Mouse (Mus musculus): ENCODE data around the gene Auts2. TPM values are rescaled to one million over a fixed set of nuclear protein-coding genes. Genes with fewer than 3 reads are reported as not detected.

The Auts2 gene
- polyA plus RNA-seq, 1 experiment from 2014 or later, result 17.0 TPM

DNA sequence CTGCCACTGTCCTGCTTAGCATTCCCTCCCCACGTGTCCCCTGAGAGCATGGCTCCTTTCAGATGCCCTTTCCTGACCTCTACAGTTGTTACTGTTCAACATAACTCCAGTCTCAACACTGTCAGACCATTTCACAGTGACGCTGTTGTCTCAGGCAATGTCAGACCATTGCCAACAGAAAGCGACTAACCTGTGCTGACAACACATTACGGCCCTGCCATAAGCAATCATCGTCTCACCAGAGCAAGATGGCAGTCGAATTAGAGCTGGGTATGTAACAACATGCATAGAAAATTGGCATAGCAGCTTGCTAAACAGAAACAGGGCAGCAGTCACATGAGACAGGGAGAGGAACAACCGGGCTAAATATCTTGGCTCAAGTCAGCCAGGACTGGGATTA, 614.4 kb downstream of the Auts2 start:
- Histone ChIP-seq H3K27ac (no peak overlapping the region), H3K9ac (no peak overlapping the region), H3K36me3 (no peaks in the 10 kb centered on the region), H3K4me2 (no peak overlapping the region), H3K4me1 (no peaks in the 10 kb centered on the region), H3K4me3 (no peak overlapping the region), H3K9me3 (no peaks in the 10 kb centered on the region), H3K27me3 (no peaks in the 10 kb centered on the region)
- 70% methylated on average over 7 of the region's 7 CpGs for WGBS
- no peak for ATAC-seq (ENCODE audit: borderline replicate concordance, extremely low read depth, low FRiP score, low TSS enrichment)

DNA sequence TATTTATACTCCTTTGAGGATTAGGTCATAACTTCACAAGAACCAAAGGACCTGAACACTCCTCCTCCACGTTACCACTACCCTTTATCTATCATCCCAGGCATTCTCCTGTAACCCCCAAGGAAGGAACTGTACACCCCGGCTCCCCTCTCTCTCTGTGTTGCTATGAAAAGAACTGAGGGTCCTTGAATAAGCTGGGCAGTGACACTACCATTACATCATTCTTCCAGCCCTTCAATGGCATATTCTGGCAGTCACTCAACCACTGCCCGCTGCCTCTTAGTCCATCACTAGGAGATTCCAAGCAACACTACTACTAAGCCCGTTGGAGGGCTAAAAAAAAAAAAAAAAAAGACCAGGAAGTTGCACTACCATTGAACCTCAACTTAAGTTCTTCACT, 620.4 kb downstream of the Auts2 start:
- Histone ChIP-seq H3K27me3 (peaks cover 8% of the 10 kb centered on the region; the same call in 1 of the 2 replicates), H3K9me3 (no peaks in the 10 kb centered on the region), H3K36me3 (no peaks in the 10 kb centered on the region), H3K27ac (no peak overlapping the region), H3K9ac (no peak overlapping the region), H3K4me2 (no peak overlapping the region), H3K4me1 (0 out of 2 replicates have a peak, but pooled peaks cover 4% of the 10 kb centered on the region), H3K4me3 (no peak overlapping the region)
- ATAC-seq (ENCODE audit: borderline replicate concordance, extremely low read depth, low FRiP score, low TSS enrichment), result no peak
- 73% methylated on average over 4 of the region's 4 CpGs for WGBS

DNA sequence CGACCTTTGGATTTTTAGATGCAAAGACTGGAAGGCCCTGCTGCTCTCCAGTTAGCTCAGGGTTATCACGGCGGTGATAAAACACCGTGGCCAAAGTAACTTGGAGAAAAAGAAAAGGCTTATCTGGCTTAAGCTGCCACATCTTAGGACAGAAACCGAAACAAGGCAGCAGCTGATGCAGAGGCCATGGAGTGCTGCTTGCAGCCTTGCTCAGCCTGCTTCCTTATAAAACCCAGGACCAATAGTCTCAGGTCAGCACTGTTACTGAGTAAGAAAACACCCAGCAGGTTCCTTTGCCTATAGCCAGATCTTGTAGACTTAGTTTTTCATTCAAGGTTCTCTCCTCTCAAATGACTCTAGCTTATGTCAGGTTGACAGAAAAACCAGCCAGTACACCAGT, 621.0 kb downstream of the Auts2 start:
- ATAC-seq (ENCODE audit: borderline replicate concordance, extremely low read depth, low FRiP score, low TSS enrichment), result no peak
- Histone ChIP-seq H3K9me3 (no peaks in the 10 kb centered on the region), H3K4me3 (no peak overlapping the region), H3K27ac (no peak overlapping the region), H3K27me3 (peaks cover 9% of the 10 kb centered on the region; the same call in 1 of the 2 replicates), H3K36me3 (no peaks in the 10 kb centered on the region), H3K4me2 (no peak overlapping the region), H3K9ac (no peak overlapping the region), H3K4me1 (0 out of 2 replicates have a peak, but pooled peaks cover 4% of the 10 kb centered on the region)
- 42% methylated on average over 5 of the region's 5 CpGs for WGBS

DNA sequence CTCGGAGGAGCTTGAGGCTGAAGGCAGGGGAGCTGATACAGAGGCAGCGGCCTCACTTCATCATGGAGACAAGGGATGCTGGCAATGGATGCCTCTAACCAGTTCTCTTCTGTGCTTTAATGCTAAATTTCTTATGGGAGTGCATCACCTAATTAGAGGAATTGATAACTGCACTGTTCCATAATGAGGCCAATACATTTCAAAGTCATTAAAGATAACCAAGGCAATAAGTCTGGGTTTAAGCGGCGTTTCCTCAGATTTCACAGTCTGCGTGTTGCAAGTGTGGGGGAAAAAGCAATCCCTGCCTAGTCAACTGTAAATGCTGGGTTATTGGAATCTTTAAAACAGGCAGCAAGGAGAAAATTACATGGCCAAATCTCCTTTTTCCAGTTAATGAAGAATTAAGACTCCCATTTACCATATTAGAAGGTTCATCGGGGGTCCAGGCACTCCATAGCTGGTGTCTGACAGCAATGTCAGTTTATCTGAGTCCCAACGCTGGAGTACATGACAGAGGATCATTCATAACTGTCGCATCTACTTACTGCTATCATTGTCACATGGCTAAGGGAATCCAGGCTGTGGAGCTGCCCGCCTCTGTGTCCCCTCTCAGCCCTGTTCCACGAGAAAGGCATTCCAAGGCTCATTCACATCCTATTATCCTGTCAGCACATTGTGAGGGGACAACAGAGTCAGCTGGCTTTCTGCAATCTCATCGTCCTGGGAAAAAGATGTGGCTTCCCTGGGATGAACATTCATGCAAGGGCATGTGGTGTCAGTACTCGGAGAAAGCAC, 623.0 kb downstream of the Auts2 start:
- H3K27ac ChIP-seq, result no peak overlapping the region
- WGBS, result 60% methylated on average over 12 of the region's 12 CpGs
- H3K4me2 ChIP-seq, result no peak overlapping the region
- H3K9me3 ChIP-seq, result no peaks in the 10 kb centered on the region
- H3K27me3 ChIP-seq, result peaks cover 9% of the 10 kb centered on the region; the same call in 1 of the 2 replicates
- H3K9ac ChIP-seq, result no peak overlapping the region
- H3K4me3 ChIP-seq, result no peak overlapping the region
- H3K4me1 ChIP-seq, result 0 out of 2 replicates have a peak, but pooled peaks cover 4% of the 10 kb centered on the region
- no peak for ATAC-seq (ENCODE audit: borderline replicate concordance, extremely low read depth, low FRiP score, low TSS enrichment)
- no peaks in the 10 kb centered on the region for H3K36me3 ChIP-seq

DNA sequence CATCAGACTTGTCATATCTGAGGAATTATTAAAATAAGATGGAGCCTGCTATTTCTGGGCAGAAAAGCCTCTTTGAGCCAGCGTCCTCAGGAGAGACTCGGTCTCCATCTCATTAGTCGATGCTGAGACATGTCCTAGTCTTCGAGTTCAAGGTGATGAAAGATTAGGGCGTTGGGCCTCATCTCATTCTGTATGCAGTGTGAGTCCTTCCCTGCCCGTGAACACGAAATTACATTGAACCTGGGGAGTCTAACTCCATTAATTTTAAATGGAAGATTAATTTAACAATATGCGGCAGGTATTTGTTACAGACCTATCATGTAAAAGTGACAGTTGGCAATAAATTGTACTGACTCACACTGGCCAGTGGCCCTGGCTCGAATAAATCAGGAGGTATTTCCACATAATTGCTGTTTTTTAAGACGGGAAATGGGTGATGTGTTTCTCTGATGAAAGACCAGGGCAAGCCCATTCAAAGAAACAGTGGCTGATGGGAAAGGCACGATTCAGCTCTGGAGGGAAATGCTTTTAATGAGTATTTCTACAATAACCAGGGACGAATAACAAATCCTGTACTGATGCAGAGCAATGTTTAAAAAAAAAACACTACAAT, 626.2 kb downstream of the Auts2 start:
- 70% methylated on average over 12 of the region's 12 CpGs for WGBS
- ATAC-seq (ENCODE audit: borderline replicate concordance, extremely low read depth, low FRiP score, low TSS enrichment), result no peak

DNA sequence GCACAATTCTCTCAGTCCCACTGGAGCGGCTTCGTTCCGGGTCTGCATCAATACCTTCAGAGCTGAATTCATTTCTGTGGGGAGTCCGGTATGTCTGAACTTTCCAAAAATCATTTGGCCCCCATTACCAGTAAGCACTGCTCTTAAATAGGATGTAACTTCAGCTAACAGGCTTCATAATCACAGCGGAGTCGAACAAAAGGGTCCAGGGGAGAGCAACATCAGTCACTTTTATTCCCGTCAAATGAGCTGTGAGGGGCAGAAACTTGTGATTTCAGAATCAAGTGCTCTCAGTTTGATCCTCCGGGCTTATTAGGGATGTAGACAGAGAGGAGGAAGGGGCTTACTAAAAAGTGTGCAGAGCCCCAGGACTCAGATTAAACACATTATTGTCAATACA, 629.6 kb downstream of the Auts2 start:
- no peaks in the 10 kb centered on the region for H3K9me3 ChIP-seq
- H3K4me3 ChIP-seq, result no peak overlapping the region
- H3K4me2 ChIP-seq, result no peak overlapping the region
- H3K4me1 ChIP-seq, result no peaks in the 10 kb centered on the region
- no peak overlapping the region for H3K9ac ChIP-seq
- no peaks in the 10 kb centered on the region for H3K36me3 ChIP-seq
- H3K27me3 ChIP-seq, result peaks cover 9% of the 10 kb centered on the region; the same call in 1 of the 2 replicates
- no peak overlapping the region for H3K27ac ChIP-seq
- 77% methylated on average over 8 of the region's 8 CpGs for WGBS
- ATAC-seq (ENCODE audit: borderline replicate concordance, extremely low read depth, low FRiP score, low TSS enrichment), result no peak

More for the DNA sequence above, 626.2 kb downstream of the Auts2 start:
- no peak overlapping the region for H3K4me3 ChIP-seq
- H3K27ac ChIP-seq, result no peak overlapping the region
- H3K9me3 ChIP-seq, result no peaks in the 10 kb centered on the region
- no peaks in the 10 kb centered on the region for H3K36me3 ChIP-seq
- H3K4me1 ChIP-seq, result 0 out of 2 replicates have a peak, but pooled peaks cover under 1% of the 10 kb centered on the region
- H3K4me2 ChIP-seq, result no peak overlapping the region
- peaks cover 9% of the 10 kb centered on the region; the same call in 1 of the 2 replicates for H3K27me3 ChIP-seq
- H3K9ac ChIP-seq, result no peak overlapping the region

DNA sequence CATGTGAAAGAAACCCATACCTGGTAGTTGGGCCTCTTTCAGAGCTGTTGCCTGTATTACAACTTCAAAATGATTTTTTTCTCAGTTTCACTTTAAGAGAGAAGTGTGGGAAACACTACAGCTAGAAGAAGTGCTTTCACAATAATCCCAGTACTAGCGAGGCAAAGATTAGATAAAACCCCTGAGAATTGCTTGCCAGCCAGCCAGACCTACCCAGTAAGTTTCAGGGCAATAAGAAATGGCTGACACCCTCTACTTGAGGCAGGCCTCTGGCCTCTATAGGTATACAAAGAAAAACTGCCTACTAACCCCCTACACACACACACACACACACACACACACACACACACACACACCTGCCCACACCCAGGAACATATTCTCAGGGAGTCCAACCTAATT, 630.2 kb downstream of the Auts2 start:
- H3K36me3 ChIP-seq, result no peaks in the 10 kb centered on the region
- H3K27me3 ChIP-seq, result peaks cover 4% of the 10 kb centered on the region; the same call in 1 of the 2 replicates
- H3K27ac ChIP-seq, result no peak overlapping the region
- no peaks in the 10 kb centered on the region for H3K9me3 ChIP-seq
- H3K9ac ChIP-seq, result no peak overlapping the region
- WGBS, result 34% methylated on average over 1 of the region's 1 CpGs
- no peak overlapping the region for H3K4me3 ChIP-seq
- no peaks in the 10 kb centered on the region for H3K4me1 ChIP-seq
- ATAC-seq (ENCODE audit: borderline replicate concordance, extremely low read depth, low FRiP score, low TSS enrichment), result no peak
- H3K4me2 ChIP-seq, result no peak overlapping the region

DNA sequence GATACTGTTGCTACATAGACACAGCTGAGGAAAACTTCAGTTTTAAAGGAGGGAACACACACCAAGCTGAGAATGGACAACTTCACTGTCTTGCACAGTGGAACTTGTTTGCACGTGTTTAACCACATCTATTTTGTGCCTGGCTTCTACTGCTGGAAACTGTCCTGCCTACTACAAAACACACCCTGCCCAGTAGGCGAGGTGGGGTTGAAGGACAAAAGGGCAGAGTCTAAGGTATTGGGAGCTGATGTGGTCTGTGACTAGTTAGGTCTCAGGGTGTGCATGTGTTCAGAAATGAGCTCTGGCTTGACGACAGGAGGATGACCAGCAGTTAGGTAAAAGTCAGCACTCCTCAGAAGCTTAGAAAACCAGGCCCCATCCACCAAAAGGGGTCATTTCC, 636.8 kb downstream of the Auts2 start:
- ATAC-seq (ENCODE audit: borderline replicate concordance, extremely low read depth, low FRiP score, low TSS enrichment), result no peak
- Histone ChIP-seq H3K4me3 (no peak overlapping the region), H3K4me1 (no peaks in the 10 kb centered on the region), H3K9ac (no peak overlapping the region), H3K27ac (no peak overlapping the region), H3K9me3 (no peaks in the 10 kb centered on the region), H3K36me3 (no peaks in the 10 kb centered on the region), H3K27me3 (peaks cover 53% of the 10 kb centered on the region), H3K4me2 (no peak overlapping the region)
- WGBS, result 86% methylated on average over 3 of the region's 3 CpGs

DNA sequence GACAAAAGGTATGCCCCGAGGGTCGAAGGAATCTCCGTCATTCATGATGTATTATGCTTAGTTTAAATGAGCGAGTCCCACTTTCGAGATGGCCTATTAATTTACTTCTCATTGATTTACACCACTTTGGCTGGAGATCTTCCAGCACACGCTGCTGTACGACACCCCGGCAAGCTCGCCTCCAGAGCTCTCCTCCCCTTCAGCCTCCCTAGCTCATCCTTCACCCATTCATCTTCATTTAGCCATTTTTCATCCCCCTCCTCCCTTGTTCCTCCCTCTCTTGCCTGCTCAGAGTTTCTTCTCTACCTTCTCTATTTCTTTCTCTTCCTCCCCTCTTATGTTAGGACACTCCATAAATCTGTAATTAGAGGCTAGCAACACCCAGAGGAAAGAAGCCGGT, 638.7 kb downstream of the Auts2 start:
- 64% methylated on average over 10 of the region's 10 CpGs for WGBS
- no peak overlapping the region for H3K4me3 ChIP-seq
- no peaks in the 10 kb centered on the region for H3K4me1 ChIP-seq
- H3K36me3 ChIP-seq, result no peaks in the 10 kb centered on the region
- no peak for ATAC-seq (ENCODE audit: borderline replicate concordance, extremely low read depth, low FRiP score, low TSS enrichment)
- no peak overlapping the region for H3K9ac ChIP-seq
- H3K9me3 ChIP-seq, result no peaks in the 10 kb centered on the region
- H3K27me3 ChIP-seq, result peaks cover 71% of the 10 kb centered on the region
- no peak overlapping the region for H3K27ac ChIP-seq
- H3K4me2 ChIP-seq, result no peak overlapping the region

DNA sequence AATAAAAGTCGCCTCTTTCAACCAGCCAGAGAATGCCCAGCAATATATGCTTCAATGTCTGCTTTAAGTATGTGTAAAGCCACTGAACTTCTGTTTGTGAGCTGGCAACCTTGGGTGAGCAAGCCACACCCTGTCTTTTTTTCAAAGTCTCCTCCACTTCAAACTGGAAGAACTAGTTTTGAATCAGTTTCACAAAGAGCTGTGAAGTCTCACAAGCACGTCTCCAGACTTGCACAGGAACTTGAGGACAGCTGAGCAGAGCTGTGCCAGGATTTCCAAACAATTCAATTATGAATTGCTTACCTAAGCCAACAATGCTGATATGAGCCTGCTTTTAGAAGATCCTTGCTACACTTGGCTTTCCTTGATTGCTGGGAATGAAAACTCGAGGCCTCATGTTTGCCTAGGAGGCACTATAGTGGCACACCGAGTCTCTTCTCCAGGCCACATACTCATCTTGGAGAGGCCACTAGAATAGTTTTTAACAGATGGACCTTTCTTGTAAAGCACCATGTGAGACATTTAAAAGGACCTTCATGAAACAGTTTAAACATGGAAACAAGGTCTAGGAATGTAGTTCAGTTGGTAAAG, 645.0 kb downstream of the Auts2 start:
- ATAC-seq (ENCODE audit: borderline replicate concordance, extremely low read depth, low FRiP score, low TSS enrichment), result peak; percentile 80
- Histone ChIP-seq H3K4me2 (no peak overlapping the region), H3K4me3 (no peak overlapping the region), H3K27ac (0 out of 2 replicates have a peak overlapping the region, but pooled peaks have one; percentile 2), H3K9ac (no peak overlapping the region), H3K36me3 (no peaks in the 10 kb centered on the region), H3K9me3 (no peaks in the 10 kb centered on the region), H3K27me3 (peaks cover 61% of the 10 kb centered on the region), H3K4me1 (peaks cover 16% of the 10 kb centered on the region; the same call in 1 of the 2 replicates)
- 35% methylated on average over 4 of the region's 4 CpGs for WGBS

DNA sequence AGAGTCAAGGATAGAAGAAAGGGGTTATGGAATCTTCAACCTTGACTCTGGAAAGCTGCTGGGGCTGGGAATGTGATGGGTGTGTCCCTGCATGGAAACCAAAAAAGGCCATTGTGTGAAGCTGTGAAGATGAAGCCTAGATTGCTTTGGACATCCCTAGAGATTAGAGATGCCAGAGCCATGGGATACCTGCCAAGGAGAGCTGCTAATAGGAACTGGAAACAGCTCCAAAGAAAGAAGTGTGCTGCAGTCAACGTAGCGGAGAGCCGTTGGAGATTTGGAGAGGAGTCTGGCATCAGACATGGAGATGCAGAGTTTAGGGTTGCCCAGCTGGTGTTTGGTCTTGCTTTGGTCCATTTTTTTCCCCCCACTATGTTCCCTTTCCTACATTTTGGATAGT, 656.5 kb downstream of the Auts2 start:
- H3K27me3 ChIP-seq, result peaks cover 12% of the 10 kb centered on the region
- H3K4me3 ChIP-seq, result no peak overlapping the region
- no peaks in the 10 kb centered on the region for H3K9me3 ChIP-seq
- no peak overlapping the region for H3K9ac ChIP-seq
- no peaks in the 10 kb centered on the region for H3K36me3 ChIP-seq
- no peak for ATAC-seq (ENCODE audit: borderline replicate concordance, extremely low read depth, low FRiP score, low TSS enrichment)
- WGBS, result 86% methylated on average over 3 of the region's 3 CpGs
- no peak overlapping the region for H3K27ac ChIP-seq
- H3K4me2 ChIP-seq, result no peak overlapping the region
- no peaks in the 10 kb centered on the region for H3K4me1 ChIP-seq

DNA sequence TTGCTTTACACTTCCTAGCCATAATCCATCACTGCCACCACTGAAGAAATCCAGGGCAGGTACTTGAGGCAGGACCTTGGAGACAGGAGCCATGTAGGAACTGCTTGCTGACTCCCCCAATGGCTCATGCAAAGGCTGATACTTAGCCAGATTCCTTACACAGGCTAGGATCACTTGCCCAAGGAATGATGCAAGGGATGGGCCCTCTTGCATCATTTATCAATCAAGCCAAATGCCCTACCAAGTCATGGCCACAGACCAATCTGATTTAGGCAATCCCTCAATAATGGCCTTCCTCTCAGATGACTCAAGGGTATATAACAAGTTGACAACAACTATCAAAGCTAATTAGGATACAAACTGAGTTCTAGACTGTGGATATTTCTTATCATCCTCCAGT, 666.6 kb downstream of the Auts2 start:
- Histone ChIP-seq H3K27me3 (no peaks in the 10 kb centered on the region), H3K9me3 (no peaks in the 10 kb centered on the region), H3K27ac (no peak overlapping the region), H3K4me1 (no peaks in the 10 kb centered on the region), H3K4me3 (no peak overlapping the region), H3K36me3 (no peaks in the 10 kb centered on the region), H3K9ac (no peak overlapping the region), H3K4me2 (no peak overlapping the region)
- ATAC-seq (ENCODE audit: borderline replicate concordance, extremely low read depth, low FRiP score, low TSS enrichment), result no peak

Measured in lung, embryonic 15.5 days (tissue).